Mouse (Mus musculus): Measurements from ENCODE around the gene Macrod2.

Macrod2 gene

DNA sequence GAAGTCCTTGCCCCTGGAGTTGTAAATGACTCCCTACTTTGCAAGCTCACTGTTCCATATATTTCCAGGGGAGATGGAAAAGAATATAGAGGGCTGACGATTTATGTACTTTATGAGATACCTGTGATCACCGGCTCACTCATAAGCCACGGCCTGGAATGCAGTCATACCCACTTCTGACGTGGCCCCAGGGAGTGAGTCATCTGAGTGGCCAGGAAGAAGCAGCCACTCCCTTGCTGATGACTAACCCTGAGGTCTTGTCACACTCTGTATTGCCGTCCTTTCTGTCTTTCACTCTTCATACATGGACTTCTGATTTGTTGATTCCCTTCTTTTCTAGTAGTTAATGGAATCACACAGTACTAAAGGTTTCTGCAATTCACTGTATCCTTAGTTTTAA lies 395.3 kb downstream of the Macrod2 start:
- DNase-seq (ENCODE audit: extremely low read depth, low read depth): no peak

GRCm38 (mm10) chr2:140793886-140794608 lies 398.9 kb downstream of the Macrod2 start:
- no peak for DNase-seq (ENCODE audit: extremely low read depth, low read depth)

GRCm38 (mm10) chr2:140811693-140812092 lies 416.6 kb downstream of the Macrod2 start:
- DNase-seq (ENCODE audit: extremely low read depth, low read depth): no peak

GRCm38 (mm10) chr2:140819391-140820120 lies 424.4 kb downstream of the Macrod2 start:
- DNase-seq (ENCODE audit: extremely low read depth, low read depth): no peak

DNA sequence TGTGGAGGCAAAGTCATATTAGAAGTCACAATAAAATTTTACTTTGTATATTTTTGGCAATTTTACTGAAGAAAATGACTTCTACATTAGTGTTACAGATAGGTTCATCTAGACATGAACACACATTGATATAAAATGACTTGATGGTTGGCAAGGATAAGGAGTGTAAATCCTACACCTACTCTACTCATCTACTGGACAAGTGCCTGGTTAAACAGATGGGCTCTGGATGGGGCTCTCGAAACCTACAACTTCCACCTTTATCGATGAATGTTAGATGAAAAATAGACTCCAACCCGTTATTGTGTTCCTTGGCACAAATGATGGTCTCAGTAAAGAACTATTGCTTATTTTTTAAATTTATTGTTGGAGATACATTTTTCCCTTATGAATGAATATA lies 427.3 kb downstream of the Macrod2 start:
- DNase-seq (ENCODE audit: extremely low read depth, low read depth): no peak

GRCm38 (mm10) chr2:140826241-140826640 lies 431.1 kb downstream of the Macrod2 start:
- DNase-seq (ENCODE audit: extremely low read depth, low read depth): no peak

- DNase-seq (ENCODE audit: extremely low read depth, low read depth): no peak
These were observed 433.8 kb downstream of the Macrod2 start for GRCm38 (mm10) chr2:140828859-140829258.

- DNase-seq (ENCODE audit: extremely low read depth, low read depth): no peak
These were observed 435.0 kb downstream of the Macrod2 start for GRCm38 (mm10) chr2:140830086-140830485.

DNA sequence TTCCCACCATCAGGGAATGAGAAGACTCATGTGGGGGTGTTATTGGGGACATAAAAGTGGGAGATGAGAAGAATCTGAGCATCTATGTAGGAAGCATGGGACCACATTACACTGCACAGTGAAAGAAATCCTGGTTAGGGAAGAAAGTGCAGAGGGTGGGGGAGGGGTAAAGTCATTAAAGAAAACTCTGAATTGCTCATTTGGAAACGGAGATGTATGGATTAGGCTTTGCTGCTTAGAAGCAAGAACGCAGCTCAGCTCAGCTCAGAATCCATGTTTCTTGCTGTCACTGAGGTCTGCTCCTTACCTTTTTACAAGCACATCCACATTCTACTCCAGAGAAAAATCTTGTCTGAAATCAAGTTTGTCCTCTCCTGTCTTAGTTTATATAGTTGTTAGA lies 444.3 kb downstream of the Macrod2 start:
- no peak for DNase-seq (ENCODE audit: extremely low read depth, low read depth)

DNA sequence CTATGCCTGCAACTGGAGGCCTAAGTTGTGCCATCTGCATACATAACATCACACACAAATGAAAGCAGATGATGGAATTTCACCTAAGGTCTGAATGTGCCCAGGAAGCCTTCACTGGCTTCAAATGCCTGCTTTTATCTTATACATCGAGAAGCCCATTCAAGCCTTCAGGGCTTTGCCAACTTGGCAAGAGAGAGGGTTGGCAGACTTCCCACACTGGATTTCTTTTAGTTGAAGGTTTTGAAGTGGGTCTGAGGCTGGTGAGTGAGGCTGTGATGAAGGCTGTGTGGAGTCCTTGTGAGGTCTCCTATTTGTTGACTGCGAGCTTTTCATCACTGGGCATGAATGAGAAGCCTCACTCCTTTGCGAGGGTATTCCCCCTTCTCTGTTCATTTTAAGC lies 444.8 kb downstream of the Macrod2 start:
- DNase-seq (ENCODE audit: extremely low read depth, low read depth): no peak

GRCm38 (mm10) chr2:140844030-140844429 lies 448.9 kb downstream of the Macrod2 start:
- DNase-seq (ENCODE audit: extremely low read depth, low read depth): no peak

DNA sequence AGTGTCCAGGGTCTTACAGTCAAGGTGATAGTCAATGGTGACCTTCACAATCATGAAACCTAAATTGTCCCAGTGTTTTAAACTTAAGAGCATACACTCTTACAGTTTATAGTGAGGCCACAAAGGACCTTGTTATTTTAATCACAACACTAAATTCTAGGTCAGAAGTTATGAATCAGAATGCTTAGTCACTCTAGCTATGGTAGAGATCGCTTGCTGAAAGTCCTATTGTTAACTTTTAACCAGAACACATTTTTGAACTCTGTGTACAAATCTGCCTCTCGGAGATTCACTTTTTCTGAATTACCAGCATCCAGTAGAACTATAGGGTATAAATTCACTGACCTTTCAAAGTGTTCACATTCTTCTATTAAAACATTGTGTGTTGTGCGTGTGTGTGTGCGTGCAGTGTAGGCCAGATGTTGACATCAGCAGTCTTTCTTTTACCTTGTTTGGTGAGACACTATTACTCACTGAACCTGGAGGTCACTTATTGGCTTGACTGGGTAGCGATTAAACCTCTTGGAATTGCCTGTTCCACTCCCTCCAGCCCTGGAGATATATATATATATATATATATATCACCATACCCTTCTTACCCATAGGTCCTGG lies 452.8 kb downstream of the Macrod2 start:
- no peak for DNase-seq (ENCODE audit: extremely low read depth, low read depth)

DNA sequence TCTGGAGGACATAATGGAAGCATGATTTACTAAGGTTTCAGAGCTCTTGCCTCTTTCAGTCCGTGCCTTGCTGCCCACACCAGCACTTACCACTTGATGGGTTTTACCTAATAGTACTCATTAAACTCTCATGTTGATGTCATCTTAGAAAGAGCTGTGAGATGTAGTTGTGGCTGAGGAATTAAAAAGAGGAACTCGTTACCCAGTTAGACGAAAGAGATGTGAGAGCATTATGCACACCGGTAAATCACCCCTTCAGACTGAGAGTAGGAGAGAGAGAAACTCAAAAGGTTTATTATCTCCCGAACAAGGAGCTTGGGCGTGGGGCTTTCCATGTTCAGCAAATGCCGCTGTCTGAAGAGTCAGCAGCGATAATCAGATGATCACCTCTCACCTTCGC lies 458.4 kb downstream of the Macrod2 start:
- no peak for DNase-seq (ENCODE audit: extremely low read depth, low read depth)

DNA sequence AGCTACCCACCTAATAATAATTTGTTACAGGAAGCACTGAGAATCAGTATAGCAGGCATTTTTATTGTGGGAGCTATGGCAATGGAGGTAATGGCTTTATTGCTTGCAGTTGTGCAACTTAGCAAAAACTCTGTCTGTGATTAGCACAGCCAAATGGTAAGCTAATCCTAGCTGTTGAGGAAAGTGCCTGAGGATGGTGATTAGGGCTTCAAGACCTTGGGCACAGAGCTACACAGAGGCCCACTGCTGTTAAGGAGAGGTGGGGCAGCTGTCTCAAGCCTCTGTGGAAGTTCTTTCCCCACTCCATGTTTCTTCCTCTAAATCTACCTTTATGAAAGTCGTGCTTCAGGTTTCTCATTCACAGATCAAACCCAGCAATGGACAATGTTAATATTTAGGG lies 466.2 kb downstream of the Macrod2 start:
- DNase-seq (ENCODE audit: extremely low read depth, low read depth): no peak

GRCm38 (mm10) chr2:140862736-140863135 lies 467.6 kb downstream of the Macrod2 start:
- DNase-seq (ENCODE audit: extremely low read depth, low read depth): no peak

- DNase-seq (ENCODE audit: extremely low read depth, low read depth): no peak
These were observed 470.5 kb downstream of the Macrod2 start for GRCm38 (mm10) chr2:140865636-140866035.

GRCm38 (mm10) chr2:140867116-140867515 lies 472.0 kb downstream of the Macrod2 start:
- no peak for DNase-seq (ENCODE audit: extremely low read depth, low read depth)

- DNase-seq (ENCODE audit: extremely low read depth, low read depth): no peak
These were observed 490.1 kb downstream of the Macrod2 start for GRCm38 (mm10) chr2:140885176-140885575.

DNA sequence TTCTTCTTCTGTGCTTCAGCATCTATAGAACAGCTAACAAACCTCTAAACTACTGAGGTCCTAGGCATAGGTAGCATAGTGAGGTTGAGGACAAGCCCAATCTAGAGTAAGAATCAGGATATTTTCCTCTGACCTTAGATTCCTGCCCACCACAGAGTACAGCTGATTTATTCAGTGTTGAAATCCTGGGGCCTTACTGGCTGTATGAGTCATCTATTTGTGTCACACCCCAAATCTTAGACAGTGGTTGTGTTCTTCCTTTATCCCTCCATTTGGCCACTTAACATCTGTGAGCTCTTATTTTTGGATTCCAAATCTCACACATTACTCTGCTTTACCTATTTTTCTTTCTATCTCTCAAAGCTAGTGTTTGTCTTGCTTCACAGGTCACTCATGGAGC lies 495.6 kb downstream of the Macrod2 start:
- DNase-seq (ENCODE audit: extremely low read depth, low read depth): no peak

GRCm38 (mm10) chr2:140896396-140897082 lies 501.4 kb downstream of the Macrod2 start:
- no peak for DNase-seq (ENCODE audit: extremely low read depth, low read depth)

GRCm38 (mm10) chr2:140898408-140898985 lies 503.4 kb downstream of the Macrod2 start:
- no peak for DNase-seq (ENCODE audit: extremely low read depth, low read depth)

- DNase-seq (ENCODE audit: extremely low read depth, low read depth): no peak
These were observed 510.2 kb downstream of the Macrod2 start for GRCm38 (mm10) chr2:140905331-140905730.

All from MEL-GATA-1-ER (cell line).